Mouse (Mus musculus): ENCODE results near the gene Kansl2. TPM values are rescaled to one million over a fixed set of nuclear protein-coding genes. Genes with fewer than 3 reads are reported as not detected.
"Not testable (repeated sequence)": the region's sequence is repeated elsewhere in the genome, so short reads cannot be mapped to it uniquely, and the experiment has no call there.

Kansl2 gene
- polyA plus RNA-seq, 1 experiment = 30.1 TPM

DNA sequence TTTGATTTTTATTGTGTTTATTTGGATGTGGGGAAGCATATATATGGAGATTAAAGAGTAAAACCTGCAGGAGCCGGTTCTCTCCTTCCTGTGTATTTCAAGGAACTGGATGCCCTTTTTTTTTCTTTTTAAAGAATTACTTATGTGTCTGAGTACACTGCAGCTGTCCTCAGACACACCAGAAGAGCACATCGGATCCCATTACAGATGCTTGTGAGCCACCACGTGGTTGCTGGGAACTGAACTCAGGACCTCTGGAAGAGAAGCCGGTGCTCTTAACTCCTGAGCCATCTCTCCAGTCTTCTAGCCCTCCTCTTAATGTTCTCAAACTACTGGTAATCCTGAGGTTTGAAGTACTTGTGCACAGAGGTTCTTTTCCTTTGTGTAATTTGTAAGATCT is 3.9 kb upstream of the Kansl2 start:
- no peak for DNase-seq (ENCODE audit: low read depth, low spot score)
- WGBS = 68% methylated on average over 4 of the region's 4 CpGs

DNA sequence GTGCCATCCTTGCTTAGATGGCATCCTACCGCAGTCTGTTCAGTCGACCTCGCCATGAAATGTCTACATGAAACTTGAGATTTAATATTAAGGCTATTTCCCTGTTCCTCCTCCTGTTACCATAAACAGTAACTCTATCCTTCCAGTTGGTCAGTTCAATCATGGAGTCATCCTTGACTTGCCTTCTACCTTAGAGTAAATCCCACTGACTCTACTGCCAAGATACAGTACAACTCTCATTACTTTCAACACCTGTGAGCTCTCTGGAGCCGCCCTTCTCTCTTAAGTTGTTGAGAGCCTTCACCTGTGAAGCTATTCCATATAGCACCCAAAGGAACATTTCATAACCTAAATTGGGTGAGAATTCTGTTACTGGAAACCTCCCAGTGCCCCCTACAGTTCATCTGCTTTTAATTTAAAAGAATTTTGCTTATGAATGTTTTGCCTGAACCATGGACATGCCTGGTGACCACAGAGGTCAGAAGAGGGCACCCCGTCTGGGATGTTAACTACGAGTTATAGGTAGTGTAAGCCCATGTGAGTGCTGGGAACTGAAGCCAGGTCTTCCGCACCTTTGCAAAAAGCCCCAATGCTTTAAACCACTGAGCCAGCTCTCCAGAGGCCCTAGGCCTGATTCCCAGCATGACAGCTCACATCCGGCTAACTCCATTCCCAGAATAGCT is 2.9 kb upstream of the Kansl2 start:
- DNase-seq (ENCODE audit: low read depth, low spot score) = no peak
- 83% methylated on average over 8 of the region's 8 CpGs for WGBS

DNA sequence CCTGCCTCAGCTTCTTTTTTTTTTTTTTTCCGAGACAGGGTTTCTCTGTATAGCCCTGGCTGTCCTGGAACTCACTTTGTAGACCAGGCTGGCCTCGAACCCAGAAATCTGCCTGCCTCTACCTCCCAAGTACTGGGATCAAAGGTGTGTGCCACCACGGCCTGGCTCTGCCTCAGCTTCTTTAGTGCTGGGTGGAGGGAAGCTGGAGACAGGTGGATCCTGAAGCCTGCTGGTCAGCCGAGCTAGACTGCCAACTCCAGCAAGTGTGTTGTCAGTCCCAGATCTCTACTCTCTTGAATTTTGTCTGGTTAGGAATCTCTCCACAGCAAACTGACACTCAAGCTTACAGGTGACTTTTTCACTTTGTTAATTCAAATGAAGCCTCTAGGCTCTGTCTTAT is 1.9 kb upstream of the Kansl2 start:
- WGBS = 68% methylated on average over 4 of the region's 4 CpGs
- DNase-seq (ENCODE audit: low read depth, low spot score) = no peak

DNA sequence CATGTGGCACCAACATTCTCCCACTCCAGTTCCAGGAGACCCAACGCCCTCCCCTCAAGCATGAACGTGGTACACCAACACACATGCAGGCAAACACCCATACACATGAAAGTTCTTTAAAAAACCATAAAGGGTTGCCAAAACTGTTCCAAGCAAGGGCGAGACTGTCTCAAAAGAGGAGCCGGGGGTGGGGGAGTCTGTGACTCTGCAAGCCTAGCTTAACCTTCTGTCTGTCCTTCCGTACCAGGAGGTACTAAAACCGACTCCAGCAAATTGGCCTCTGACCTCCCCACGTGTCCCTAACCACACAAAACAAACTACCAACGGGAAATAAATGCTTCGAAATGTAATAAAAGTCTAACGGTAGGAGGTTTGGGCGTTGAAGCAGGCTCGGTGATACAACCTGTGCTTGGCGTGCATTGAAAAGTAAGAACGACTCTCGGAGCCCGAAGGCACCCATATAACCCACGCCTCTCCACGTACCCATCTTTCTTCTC is 981 bp downstream of the Kansl2 start:
- DNase-seq (ENCODE audit: low read depth, low spot score) = peak; percentile 44
- WGBS = under 1% methylated on average over 18 of the region's 18 CpGs

DNA sequence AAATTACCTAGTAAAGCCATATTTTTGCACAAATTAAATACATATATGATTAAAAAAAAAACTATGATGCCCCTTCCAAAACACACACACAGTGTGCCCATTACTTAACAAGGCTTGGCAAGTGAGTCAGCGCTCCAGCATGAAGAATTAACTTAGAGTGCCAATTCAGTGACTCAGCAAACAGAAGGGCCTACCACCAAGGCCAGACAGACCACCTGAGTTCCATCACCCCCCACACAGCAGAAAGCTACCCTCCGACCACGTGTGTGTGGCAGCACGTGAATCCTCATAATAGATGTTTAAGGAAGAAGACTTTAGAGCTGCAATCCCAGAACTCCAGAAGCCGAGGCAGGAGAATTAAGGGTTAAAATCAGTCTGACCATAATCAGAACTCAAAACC is 1.8 kb downstream of the Kansl2 start:
- DNase-seq (ENCODE audit: low read depth, low spot score) = no peak
- WGBS = 25% methylated on average over 5 of the region's 5 CpGs

DNA sequence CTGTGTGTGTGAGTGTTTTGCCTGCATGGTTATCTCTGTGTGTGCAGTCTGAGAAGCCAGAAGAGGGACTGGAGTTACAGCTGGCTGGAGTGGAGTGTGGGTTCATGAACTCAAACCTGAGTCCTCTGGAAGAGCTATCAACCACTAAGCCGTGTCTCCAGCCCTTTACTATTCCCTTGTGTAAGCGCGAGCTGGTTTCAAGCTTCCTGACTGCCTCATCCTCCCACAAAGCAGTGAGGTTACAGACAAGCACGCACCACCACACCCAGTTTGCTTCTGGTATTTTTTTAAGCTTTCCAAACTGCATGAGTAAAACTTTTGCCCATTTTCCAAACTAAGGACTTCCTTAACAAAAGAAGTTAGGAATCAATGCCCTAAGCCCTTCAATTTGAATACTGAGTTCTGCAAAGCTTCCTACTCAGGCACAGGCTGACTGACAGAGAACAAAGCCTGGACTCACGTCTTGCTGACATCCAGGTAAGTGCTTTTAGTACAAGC is 5.9 kb downstream of the Kansl2 start:
- DNase-seq (ENCODE audit: low read depth, low spot score) = no peak
- WGBS = 80% methylated on average over 5 of the region's 5 CpGs

DNA sequence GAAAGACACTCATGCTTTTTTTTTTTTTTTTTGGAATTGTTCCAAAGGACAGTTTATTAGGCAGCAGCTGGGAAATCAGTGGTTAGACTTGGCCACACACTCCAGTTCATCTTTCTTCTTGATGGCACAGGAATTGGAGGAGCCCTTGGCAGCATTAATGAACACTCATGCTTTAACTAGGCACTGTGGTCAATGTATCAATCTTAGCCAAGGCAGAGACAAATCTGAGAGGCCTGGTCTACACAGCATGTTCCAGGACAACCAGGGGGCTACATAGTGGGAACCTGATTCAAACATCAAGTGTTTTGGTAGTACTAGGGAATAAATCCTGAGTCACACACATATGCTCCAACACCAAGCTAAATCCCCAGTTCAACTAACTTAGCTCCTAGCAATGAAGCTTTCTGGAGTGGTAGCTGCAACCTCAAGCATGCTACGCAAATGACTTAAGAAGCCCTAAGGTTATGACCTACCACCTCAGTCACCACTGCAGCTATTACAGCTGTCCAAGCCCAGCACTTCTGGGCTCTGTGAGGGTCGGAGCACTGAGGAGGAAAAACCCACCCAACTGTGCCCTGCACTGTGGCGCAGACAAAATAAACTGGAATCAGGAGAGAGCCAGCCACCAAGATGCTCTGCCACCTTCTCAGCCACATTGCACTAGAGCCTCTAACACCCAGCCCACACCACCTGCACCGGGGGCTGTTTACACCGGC is 6.8 kb downstream of the Kansl2 start:
- no peak for DNase-seq (ENCODE audit: low read depth, low spot score)
- 94% methylated on average over 5 of the region's 5 CpGs for WGBS

DNA sequence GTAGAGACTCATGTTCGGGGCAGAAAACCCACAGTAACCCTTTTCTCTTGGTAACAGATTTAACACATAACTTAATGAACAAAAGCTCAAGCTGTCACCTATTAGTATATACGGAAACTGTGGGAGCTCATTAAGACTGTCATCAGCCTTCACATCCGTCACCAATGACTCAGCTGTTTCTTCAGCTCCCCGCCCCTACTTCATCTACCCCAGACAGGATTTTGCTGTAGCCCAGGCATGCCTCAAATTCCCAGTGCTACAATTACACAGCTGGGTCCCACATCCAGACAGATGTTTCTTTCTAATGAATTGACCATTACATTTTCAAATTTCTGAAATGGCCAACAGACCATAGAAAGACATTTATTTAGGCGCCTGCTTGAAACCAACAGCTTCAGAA is 8.0 kb downstream of the Kansl2 start:
- 78% methylated on average over 5 of the region's 5 CpGs for WGBS
- no peak for DNase-seq (ENCODE audit: low read depth, low spot score)

DNA sequence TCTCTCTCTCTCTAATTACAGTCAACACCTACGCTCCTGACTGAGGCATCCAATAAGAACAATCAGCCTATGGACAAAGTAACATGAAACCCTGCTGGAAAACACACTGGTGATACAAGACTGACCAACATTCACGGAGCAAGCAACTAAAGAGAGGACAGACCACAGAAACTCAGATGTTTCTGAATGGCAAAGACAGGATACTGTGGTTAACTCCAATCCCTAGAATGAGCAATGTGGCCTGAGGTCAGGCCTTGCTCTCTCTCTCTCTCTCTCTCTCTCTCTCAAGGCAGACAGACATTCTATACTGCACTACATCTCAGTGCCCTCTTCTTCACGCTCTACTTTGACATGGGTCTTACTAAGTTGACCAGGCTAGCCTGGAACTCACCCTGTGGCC is 12.8 kb downstream of the Kansl2 start:
- no peak for DNase-seq (ENCODE audit: low read depth, low spot score)
- WGBS = 88% methylated on average over 3 of the region's 3 CpGs

DNA sequence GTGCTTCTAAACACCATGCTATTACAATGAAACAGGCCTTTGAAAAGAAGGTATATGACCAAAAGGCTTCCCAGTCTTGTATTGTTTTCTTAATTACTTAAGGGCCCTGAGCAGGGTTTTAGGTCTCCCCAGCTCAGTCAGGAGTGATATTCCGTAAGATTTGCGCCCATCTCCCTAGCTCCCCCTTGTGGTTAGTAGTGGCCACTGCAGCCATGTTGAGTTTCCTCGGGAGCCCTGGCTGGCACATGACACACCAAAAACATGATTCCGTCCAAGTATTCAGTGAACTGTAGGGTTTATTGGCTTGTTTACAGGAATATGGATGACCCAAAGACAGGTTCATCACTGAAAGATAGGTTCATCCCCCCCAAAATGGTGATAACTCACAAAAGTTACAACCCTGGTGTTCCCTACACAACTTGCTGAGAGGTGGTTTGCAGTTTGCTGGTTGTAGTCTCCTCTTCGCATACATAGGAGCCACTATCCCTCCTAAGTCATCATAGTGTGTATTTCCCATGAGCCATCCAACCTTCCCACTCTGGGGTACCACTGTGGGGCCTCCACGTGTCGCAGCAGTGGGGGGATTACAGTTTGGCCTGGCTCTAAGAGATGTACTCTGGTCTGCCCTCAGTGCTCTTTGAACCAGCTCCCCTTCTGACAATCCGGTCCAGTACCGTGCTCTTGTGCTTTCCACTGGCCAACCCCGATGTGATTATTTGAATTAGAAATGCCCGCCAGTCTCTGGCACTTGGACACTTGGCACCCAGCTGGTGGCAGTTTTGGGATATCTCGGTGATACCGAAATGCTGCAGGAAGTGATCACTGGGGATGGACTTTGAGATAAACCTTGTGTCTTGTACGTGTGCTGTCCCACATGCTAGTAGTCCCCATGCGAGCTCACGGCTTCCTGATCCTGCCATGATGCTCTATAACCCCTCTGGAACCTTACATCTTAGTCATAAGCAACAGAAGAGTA is 16.4 kb downstream of the Kansl2 start:
- DNase-seq (ENCODE audit: low read depth, low spot score) = no peak
- 64% methylated on average over 16 of the region's 16 CpGs for WGBS

DNA sequence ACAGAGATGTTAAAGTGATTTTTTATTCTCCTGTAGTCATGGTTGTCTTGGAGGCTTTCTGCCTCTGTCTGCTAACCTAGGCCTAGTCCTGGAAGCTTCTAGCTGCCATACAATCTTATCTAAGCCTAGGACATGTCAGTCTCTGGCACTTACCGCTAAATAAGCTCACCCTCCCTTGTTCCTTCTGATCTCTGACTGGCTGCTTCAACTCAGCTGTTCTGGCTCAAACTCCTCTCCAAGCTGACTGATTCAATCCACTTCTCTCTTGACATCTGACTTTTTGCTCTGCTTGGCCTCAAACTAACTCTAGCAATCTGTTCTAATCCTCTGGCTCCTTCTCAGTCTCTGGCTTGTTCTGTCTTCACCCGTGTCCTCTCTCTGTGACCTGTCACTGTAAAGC is 19.2 kb downstream of the Kansl2 start:
- DNase-seq (ENCODE audit: low read depth, low spot score) = not testable (repeated sequence)
- WGBS = 84% methylated on average over 2 of the region's 2 CpGs

DNA sequence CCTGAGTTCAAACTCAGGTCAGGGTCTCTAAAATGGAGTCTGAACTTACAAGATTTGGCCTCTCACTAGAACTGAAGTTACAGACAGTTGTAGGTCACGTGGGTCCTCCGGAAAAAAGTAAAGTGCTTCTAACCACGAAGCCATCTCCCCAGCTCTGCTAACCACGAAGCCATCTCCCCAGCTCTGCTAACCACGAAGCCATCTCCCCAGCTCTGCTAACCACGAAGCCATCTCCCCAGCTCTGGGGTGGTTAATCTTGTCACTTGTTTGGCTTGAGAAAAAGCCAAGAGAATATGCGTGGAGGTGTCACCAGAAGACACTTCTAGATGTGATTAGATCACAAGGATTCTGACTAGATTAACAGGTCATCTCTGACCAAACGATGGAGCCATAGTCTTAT is 19.9 kb downstream of the Kansl2 start:
- DNase-seq (ENCODE audit: low read depth, low spot score) = no peak
- WGBS = 82% methylated on average over 8 of the region's 8 CpGs

DNA sequence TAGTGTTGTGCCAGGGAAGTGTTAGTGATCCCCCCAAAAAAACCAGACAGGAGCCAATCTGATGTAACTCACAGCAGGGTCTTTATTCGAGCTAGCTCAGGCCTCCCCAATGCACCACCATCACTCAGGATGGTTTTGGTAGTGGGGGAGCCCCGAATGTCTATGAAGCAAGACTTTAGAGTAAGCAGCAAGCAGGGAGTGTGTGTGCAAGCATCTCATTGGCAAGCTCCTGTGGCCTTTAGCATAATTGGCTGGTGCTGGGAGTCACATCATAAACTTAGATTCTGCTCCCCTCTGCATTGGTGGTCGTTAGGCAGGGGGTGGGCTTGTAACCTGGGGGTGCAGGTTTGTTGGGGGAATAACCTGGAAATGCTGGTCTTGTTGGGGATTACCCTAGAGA is 20.4 kb downstream of the Kansl2 start:
- 57% methylated on average over 3 of the region's 3 CpGs for WGBS
- not testable (repeated sequence) for DNase-seq (ENCODE audit: low read depth, low spot score)

DNA sequence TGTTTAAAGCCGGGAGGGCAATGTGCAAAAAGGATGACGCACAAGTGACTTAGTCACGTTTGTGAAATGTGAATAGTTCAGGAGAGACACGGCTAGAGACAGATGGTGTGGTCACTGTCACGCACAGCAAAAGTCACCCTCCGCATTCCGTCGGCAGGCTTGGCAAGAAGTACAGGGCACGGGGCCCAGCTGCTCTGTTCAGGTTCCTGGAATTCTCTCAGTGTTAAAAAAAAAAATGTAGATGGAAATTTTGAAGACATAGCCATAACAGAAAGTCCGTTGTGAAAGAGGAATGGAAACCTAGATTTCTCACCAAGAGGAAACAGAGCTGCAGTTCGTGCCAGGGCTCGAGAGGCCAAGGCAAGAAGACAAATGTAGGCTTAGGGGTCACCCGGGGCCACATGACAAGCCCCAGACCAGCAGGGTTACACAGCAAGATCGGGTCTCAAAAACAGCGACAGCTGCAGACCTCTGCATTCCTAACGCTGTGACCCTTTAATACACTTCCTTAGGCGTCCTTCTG is 21.2 kb downstream of the Kansl2 start:
- DNase-seq (ENCODE audit: low read depth, low spot score) = no peak
- WGBS = 41% methylated on average over 17 of the region's 17 CpGs

DNA sequence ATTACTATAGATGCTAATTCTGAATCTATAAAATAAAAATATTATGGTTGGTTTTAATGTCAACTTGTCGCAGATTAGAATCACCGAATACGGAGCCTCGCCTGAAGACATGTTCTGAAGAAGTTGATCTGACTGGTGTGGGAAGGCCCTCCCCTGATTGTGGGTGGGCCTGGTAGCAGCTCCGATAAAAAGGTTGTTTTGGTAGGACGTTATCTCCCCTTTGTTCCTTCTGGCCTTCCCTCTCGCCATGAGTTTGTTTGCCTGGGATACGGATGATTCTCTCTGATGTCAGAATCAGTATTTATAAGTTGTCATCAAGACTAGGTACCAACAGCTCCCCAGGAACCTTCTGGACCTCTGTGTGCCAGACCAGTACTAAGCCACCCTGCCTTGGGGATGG is 21.8 kb downstream of the Kansl2 start:
- no peak for DNase-seq (ENCODE audit: low read depth, low spot score)
- WGBS = 61% methylated on average over 8 of the region's 8 CpGs

DNA sequence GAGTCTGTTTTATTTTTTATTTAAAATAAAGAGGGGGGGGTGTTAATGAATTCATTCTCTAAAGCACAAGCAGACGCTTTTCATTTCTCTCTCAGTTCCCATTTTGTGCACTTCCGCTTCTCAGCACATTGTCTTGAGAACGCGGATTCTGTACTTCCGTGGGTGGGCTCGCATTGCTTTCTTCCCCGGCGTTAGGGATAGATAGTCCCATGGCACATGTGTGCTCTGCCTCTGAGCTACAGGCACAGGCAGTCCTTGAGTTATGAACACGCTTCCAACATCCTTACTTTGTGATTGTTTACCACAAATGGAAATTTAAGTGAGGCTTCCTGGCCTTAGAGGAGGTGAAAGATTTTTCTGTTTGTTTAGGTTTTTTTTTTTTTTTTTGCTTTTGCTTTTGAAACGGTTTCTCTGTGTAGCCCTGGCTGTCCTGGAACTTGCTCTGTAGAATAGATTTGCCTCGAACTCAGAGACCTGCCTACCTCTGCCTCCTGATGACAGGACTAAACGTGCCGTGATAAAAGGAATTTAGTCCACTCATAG is 22.6 kb downstream of the Kansl2 start:
- WGBS = 61% methylated on average over 13 of the region's 13 CpGs

DNA sequence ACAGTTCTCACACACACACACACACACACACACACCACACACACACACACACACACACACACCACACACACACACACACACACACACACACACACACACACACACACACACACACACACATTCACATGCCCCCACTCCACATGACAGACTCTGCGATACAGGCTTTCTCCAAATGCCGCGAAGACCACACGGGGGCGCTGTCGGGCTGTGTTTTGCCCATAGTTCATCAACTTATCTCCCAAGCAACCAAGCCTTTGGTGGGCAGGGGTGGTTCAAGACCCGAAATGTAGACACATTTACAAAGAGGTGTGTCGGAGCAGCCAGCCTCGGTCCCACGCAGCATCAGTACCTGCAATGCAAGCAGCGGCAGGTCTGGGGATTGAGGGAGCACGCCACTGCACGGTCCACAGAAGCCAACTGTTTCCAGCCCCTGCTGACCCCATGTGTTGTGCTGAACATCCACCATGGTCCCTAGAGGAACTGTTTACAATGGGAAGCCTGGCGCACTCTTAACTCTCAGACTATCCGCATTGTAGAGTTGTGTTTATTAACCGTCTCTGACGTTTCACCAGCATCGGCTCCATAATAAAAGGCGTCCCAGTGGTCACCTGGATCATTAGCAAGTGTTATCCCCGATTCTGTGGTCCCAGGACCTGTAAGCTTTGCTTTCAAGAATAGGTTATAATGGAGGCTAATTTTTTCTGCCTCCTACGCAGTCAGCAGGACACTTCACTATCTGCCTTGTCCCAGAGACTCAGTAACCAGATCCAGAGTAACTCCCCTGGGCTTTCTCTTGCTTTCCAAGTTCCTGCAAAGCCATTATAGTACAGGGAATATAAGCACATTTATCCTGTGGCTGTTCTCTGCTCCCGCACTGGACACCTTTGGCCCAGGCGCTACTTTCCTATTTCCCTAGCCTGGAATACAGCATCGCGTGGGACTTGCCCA is 23.4 kb downstream of the Kansl2 start:
- no peak for DNase-seq (ENCODE audit: low read depth, low spot score)
- WGBS = 25% methylated on average over 25 of the region's 25 CpGs

More for the DNA sequence above, 22.6 kb downstream of the Kansl2 start:
- no peak for DNase-seq (ENCODE audit: low read depth, low spot score)

DNA sequence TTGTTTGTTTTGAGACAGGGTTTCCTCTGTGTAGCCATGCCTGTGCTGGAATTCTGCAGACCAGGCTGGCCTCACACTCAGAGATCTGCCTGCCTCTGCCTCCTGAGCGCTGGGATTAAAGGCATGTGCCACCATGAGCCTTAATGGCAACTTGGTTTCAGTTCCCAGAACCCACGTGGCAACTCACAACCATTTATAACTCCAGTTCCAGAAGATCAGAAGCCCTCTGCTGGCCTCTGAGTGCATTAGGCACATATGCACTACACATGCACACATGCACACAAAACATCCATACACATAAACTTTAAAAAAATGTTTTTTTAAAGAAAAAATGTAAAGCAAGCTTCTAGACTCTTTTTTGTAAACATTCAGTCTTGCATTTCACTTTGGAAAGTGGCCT is 24.7 kb downstream of the Kansl2 start:
- 47% methylated on average over 2 of the region's 2 CpGs for WGBS
- DNase-seq (ENCODE audit: low read depth, low spot score) = no peak

All from large intestine, adult 2 months (tissue).